Mouse (Mus musculus) heart, adult 11 months (tissue): ENCODE measurements around the gene Pon1.

ENCODE experiments used
- DNase-seq: peaks from one replicate; pipeline ENCODE4 v3.0.0; 2022

Pon1 gene

DNA sequence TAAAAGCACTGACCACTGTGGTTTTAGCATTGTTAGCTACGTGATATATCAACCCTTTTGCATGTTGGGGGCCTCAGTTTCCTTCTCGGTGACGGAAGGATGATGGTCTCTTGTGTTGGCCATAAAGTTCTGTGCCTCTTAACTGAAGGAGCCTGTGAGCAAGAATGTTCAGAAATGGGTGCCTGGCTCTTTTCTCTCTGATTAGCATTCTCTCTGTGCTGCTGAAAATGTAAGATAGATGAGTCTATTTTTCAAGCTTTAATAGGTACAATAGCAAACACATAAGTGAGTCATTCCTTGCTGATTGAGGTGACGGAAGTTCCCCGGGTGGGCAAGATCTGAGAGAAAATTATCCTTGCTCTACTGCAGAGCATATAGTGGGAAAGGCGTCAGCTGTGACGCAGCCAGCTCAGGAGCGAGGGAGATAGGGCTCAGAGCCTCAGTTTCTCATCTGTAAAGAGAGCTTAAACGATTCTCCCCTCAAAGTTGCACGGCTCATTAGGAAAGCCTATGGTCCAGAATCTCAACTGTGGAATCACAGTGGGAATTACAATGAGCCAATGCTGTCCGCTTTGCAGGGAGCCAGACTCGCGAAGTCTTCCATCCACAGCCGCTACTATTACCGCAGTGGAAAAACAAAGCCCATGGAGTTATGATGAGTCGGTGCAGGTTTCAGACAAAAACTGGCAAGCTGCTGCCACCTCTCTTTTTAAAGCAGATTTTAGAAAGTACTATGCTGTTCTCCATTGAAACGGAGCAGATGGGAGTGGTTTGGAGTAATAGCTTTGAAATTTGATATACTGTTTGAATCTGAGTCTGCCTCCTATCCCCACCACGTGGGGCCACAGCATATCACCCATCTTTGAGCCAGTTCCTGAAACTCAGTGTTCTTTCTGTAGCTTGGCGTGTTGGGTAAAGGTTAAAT, 15.5 kb downstream of the Pon1 start:
- DNase-seq = peak; percentile 62

DNA sequence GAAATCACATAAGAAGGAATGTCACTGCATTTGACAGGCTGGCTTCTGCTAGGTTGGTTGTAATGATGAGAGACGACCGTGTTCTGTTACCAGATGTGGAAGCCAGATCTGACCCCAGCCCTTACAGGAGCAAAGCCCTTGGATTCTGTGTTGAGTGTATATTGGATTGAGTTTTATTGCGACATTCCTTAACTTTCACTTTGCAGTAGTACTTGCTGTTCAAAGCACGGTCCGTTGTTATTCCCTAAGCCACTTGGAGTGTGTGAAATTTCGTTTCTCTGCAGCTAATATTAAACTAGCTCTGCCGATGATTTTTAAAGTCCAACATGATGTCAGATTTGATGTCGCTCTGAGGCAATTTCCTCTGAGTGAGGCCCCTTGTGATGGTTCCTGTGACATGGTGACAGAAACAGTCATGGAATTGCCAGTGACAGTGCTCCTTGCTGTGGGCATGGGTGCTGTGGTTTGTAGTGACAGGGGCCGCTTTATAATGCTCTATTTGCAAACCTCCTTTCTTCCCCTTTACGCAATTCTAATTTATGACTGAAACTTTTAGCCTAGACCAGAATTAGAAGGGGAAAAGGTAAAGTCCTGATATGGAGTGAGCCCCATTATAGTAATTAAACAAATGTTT, 19.4 kb downstream of the Pon1 start:
- peak; percentile 56 for DNase-seq

DNA sequence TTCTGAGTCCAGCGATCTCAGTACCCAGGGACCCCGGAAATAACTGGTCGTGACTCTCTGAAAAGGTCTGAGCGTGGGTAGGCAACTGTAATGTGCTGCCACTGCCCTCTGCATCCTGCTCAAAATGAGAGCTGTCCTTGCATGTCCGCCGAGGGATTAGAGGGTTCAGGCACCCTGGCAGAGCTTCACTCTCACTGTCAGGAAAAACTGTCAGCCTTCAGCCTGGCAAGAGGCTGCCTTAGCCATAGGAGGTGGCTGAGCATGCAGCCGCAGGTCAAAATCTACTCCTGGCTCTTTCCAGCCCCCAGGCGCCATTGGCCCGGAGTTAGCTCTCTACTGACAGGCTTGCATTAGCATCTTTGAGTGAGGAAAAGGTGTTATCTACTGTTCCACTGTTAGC, 21.2 kb downstream of the Pon1 start:
- DNase-seq = peak; percentile 64

DNA sequence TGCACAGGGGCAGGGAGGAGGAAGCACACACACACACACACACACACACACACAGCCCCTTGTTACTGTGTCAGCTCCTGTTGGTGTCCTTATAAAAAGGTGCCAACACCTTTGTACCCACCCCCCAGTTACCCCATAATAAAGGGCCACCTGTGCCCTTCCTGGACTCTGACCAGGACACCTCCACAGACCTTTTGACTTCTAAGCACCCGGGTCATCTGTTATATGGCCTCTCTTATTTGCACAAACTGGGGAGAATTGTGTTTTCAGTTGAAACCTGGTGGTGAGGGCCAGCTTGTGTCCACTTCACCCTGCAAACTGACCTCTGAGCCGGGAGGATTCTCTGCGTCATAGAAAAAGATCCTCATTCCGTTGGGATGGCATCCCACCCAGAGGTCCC, 22.3 kb downstream of the Pon1 start:
- no peak for DNase-seq

DNA sequence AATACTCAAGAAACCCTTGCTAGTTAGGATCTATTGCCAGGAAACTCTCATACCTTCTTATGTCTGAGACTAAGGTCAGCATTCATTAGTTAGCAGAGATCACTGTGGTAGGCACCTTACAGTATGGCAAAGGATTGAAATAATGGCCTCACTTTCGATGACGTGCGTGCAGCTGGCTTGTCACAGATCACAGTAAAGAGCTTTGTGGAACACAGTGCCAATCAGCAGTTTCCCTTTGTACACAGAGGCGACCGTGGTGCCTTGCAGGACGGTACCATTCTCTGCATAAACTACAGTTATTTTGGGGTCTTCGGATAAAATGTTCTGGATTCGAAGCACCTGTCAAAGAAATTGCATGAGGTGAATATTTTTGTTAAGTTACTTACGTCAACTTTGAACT, 25.6 kb downstream of the Pon1 start:
- DNase-seq = peak; percentile 79

DNA sequence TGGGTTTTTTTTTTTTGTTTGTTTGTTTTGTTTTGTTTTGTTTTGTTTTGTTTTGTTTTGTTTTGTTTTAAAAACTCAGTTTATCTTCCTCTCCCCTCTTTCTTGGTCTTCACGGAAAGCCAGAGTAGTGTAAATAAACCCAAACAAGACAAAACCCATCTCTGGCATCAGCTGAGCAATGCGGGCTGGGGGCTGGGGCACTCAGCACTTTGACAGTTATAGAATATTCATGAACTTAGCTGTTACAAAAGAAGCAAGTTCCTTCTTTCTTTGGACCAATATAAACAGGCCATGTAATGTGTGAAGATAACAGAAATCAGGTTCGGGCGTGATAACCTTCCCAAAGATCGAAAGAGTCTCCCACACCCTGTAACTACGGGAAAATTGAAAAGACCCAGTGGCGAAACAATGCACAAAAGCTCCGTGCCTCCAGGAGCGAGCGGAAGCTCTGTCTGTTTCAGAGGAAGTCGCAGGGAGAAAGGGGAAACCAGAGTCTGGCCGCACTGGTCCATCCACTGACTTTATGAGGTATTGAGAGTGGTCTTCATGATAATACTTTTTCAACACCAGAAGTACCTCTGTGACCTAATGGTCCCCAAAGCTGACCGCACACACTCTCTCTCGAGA, 26.6 kb downstream of the Pon1 start:
- peak; percentile 88 for DNase-seq

DNA sequence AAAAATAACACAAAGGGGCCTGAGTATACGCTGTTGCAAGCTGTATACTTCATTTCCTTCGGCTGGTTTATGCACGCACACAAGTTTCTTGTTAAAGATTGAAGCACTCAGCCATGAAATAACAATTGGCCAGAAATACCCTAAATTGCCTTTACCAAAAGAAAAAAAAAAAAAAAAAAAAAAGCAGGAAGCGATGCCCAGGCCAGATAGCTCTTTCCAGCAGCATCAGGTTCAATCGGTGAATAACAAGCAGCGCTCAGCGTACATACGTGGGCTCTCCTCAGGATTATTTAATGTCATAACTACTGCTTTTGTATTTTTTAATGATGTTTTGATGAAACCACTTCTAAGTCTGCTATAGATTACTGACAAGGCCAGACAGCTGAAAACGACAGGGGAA, 28.9 kb downstream of the Pon1 start:
- DNase-seq = peak; percentile 41

DNA sequence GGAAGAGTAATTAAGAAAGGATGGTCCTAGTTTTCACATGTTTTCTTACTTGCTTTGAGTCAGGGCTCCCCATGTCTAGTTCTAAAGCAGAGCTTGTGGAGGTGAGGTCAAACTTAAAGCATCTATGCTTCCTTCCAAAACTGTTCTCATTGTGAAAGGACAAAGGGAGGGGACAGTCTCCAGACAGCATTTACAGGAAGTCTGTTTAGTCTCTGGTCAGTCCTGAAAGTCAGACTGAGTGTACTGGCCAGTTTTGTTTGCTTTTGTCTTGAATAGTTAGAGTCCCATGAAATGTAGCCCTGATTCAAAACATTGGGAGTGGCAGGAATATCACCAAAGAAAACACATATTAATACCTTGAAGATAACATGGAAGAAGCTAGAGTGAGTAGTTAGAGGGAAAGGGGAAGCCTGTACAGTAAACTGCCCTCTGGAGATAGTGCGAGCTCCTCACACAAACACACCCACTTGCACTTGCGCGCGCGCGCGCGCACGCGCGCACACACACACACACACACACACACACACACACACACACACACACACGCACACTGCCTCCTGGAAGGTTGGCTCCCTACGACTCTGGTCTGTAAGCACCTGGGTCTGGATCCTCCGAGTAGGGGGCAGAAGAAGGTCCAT, 30.1 kb downstream of the Pon1 start:
- DNase-seq = peak; percentile 31

DNA sequence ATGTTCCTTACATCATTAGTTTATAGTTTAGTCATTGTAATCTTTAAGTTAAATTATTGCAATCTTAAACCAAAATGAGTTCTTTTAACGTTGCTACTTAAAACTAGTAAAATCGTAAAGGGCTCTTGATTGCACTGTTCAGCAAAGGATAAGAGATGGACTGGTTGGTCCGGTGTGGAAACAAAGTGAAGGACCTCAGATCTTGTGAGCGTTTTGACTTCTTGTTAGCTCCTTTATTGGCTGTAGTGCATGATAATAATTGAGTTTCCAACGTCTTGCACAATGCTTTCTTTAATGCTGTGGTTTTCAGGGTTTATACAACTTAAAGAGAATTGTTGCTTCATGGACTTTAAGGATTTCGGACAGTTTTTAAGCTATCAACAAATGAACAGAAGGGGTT, 31.7 kb downstream of the Pon1 start:
- no peak for DNase-seq

DNA sequence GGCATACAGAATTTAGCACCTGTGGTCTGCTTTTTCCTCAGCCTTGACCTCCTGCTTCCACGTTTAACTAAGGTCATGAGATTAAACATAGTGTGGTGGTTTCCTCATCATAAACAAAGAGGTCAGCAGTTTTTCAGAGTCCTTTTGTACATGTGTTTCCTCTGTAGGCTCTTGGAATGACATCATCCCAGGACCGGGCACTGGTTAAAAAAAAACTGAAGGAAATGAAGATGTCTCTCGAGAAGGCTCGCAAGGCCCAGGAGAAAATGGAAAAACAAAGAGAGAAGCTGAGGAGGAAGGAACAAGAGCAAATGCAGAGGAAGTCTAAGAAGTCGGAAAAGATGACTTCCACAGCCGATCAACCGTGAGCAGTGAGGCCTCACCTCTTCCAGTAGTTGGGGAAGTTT, 34.4 kb downstream of the Pon1 start:
- peak; percentile 90 for DNase-seq

DNA sequence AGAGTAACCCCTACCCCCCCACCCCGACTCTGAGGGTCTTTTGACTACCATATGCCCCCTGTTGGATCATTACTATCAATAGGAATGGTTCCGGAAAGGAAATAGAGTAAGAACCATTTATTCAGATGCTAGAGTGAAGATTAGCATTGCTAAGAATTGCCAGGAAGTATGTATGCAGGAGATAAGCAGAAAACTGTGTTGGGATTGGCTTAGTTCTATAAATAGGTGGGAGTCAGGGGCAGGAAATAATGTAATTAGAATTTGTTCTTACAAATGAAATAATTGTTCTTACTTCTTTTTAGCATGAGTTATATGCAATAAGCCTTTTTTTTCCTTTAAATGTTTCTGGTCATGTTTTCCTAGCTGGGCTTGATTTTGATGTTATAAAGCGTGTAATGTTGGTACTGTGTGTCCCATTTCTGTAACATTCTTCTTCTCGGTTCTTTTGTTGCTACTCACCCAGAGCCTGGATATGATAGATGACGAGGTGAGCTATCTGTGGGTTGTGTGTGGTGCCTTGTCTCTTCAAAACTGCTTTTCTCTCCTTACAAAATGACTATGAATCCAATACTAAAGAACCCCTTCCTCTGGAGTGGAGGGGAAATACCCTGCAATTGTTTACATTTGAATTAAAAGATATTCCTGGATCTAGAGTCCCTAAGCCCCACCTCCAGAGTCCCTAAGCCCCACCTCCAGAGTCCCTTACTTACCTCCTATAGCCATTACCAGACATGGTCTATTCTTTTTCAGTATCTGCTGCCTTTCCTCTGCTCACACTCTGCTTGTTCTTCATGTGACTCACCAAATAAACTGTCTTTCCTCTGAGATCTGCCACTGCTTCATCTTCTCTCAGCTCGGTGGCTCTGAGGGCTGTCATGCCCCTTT, 37.0 kb downstream of the Pon1 start:
- peak; percentile 24 for DNase-seq

DNA sequence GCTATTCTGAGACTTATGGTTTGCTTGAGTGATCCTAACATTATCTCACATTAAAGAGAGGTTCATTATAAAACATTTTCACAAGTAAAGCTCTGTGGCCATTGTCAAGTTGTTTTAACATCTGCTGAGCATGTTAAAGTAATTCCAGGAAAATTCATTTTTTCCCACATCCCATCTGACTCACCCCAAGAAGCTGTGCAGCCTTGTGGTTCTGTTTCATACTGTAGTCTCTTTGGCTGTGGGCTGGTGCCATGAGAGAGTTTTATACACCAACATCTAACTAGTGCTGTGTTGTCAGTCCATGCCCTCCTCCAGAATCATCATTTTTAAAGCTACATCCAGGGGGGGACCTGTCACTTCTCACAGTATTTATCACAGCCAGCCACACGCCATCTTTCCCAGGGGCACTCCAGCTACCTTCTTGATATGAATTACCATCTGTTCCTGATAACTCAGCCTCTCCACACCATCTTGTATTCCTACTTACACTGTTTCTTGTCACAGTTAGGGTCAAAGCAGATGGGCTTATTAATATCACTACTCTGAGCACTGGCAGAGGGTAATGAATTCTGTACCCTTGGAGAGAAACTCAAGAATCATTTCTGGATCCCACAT, 38.3 kb downstream of the Pon1 start:
- peak; percentile 55 for DNase-seq

DNA sequence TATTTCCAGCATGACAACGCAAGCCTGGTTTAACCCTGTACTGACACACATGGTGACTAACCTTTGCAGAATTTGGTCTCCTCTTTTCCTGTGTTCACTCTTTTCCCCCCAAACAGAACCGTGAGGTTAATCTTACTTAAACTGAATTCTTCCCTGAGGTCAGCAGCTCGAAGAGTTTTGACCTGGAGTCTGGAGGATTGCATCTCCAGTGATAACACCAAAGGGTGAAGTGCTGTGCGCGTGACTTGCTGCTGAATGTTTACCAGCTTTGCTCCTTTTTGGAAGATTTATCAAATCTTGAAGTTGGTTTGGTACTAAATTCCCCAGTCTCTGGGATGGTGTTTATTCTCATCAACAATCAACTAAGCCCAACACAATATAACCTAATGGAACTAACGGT, 39.0 kb downstream of the Pon1 start:
- DNase-seq = peak; percentile 71

DNA sequence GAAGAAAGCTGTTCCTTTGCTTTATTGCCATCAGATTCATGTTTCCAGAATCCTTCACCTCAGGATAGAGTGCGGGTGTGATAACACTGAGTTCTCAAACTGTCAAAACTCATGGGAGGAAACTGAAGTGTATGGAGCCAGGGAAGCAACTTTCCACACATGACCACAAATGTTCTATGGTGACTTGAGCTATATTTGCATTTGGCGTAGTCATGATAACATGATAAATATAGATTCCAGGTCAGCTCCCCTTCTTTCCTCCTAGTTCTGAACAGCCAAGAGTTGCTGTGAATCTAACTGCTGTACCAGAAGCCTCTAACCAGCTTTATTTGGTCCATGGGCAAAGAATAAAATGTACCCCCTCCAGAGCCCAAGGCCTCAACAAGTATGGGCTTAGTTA, 41.6 kb downstream of the Pon1 start:
- no peak for DNase-seq

DNA sequence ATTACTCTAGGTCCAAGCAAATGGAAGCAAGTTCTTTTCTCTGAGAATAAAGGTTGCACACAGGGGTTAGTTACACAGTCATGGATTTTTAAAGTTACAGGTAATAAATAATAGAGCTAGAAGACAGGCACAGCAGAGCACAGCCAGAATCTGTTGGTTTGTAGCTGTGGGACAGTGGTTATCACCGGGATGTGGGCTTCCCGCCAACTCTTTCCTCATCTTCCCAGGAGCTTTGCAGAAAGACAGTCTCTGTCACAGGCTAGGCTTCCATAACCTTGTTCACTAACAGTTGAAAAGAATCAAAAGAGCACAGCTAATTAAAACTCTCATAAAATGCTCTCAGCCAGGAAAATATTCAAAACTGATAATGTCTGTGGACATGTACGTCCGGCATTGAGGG, 42.6 kb downstream of the Pon1 start:
- peak; percentile 81 for DNase-seq

DNA sequence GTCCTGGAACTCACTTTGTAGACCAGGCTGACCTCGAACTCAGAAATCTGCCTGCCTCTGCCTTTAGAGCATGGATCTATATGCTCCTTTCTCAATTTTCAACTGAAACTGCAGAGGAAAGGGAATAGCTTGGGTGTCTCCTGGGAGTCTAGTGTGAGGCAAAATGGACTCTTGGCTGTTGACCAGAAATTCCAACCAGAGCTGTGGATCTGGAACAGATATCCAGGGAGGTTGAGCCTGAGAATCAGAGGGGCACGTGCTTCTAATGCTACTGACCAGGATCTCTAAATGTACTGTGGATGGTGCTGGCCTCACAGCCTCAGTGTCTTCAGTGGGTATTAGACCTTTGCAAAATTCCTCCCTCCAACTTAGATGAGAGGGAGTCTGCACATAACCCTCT, 43.8 kb downstream of the Pon1 start:
- DNase-seq = peak; percentile 74

DNA sequence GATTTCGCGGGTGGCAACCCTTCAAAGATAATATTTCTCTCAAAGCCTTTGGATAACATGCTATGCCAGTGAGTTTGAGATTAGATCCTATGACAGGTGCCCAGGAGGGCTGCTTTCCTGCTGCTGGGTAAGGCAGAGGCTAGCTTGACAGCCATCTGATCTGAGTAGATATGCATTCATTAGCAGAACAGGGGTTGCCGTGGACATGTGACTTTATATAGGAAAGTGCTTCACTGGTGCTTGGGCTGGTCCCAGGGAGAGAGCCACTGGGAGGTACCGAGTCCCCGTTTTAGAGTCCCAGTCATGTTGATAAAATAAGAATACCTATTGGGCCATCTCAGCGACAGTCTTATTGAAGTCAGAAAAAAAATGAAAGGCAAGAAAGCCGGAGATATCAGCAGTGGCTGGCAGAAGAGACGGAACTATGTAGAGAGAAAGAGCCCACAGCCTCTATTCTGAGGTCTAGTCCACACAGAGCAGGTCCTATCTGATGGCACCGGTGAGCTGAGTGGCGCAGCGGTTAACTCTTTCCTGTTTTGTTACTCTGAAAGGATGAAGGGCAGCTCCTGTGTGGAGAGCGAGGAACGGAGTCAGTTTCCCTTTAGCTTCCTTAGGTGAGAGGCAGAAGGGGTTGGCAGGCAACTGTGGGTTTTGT, 46.1 kb downstream of the Pon1 start:
- peak; percentile 64 for DNase-seq

DNA sequence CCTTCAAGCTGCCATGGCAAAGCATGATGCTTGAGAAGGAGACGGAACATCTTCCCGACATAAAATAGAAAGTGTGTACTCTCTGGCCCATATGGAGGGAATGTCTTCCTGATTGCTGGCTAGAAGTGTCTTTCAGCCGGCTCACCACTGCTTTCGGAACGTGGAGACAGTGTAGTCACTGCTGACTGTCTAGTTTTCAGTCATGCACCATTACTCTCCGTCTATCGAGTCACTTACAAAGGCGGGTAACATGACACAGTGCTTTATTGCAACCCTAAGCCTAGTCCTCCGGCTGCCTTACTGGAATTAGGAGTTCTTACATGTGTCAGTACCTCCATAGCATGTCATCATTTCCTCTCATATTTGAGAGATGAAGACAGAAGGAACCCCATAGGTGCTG, 54.1 kb downstream of the Pon1 start:
- DNase-seq = peak; percentile 64

DNA sequence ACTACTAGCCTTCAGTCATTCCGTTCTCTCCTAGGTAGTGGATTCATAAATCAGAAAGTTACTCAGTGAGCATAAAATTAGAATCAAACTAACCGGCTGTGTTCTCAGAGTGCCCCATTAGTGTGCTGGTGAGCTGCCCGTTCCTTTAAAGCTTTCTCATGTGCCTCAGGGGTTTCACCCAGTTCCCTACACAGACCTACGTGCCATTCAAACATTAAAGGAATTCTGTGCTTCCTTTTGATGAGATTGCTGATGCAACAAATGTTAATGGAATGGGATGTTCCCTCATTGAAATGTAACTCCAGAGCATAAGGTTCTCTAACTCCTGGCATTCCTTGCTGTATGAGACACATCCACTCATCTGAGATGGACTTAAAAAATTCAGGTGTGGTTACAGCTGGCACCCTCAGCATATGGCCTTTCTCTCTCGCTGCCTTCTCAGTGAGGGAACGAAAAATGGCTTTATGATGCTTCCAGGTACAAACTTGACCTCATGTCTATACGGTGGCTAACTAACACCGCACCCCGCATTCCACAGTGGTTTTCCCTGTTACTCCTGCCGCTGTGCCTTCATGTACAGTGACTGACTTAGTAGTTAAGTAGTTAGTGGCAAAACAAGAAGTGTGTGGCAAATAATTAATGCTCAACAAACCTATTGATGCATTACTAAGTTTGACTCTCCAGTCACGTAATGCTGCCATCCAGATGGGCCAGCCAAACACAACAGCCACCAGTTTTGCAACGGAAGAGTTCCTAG, 54.7 kb downstream of the Pon1 start:
- peak; percentile 69 for DNase-seq

DNA sequence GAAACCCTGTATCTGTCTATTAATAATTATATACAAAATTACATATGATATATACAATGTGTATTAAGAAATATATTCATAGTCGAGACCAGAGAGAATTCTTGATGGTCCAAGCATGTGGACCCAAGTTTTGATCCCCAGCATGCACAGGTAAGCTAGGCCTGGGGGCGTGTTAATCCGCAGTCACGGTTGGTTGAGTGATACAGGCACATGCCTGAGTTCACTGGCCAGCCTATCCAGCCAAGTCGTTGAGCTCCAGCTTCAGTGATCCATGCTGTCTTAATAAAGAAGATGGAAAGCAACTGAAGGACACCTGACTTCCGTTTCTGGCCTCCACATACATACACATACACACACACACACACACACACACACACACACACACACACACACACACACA, 57.7 kb downstream of the Pon1 start:
- DNase-seq = peak; percentile 14

DNA sequence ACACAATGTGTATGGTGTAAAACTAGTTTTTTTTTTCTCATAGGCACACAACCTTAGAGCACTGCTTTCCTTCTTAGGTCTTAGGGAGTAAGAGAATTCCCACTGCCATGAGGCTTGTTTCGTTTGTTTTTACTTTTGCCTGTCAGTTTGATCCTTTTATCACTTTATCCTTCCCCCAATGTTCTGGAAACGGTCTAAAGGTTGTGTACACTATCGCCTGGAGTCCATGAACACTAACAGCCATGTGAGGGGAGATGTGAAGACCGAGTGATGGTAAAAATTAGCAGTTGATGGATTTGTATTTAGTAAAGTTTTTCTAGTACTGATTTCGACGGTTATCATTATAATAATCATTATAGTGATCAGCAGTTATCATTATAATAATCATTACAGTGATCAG, 58.8 kb downstream of the Pon1 start:
- DNase-seq = no peak
